Mouse (Mus musculus) limb, embryonic 12.5 days (tissue): Measurements from ENCODE around the gene Memo1. TPM values are rescaled to one million over a fixed set of nuclear protein-coding genes. Genes with fewer than 3 reads are reported as not detected.
A peak's percentile ranks its signal among the peaks of the same experiment; 100 is the strongest.

ENCODE experiments used
- ATAC-seq: fragments of 200-750 bp; cut with Nextera tagmentation; 2 replicates; pipeline ENCODE4 v1.8.0; 2017; ENCODE audit warnings: low read depth, moderate TSS enrichment; ENCODE audit not compliant: insufficient number of reproducible peaks, insufficient read depth, low FRiP score, low TSS enrichment
- H3K27ac ChIP-seq: fragments of 300-500 bp; sonication (generic); 2 replicates; pipeline ENCODE4 v1.5.1; 2016; ENCODE audit warnings: mild to moderate bottlenecking, moderate library complexity
- H3K27me3 ChIP-seq: fragments of 300-500 bp; sonication (generic); 2 replicates; pipeline ENCODE4 v1.6.1; 2016; ENCODE audit warnings: mild to moderate bottlenecking, moderate library complexity
- H3K36me3 ChIP-seq: fragments of 300-500 bp; sonication (generic); 2 replicates; pipeline ENCODE4 v1.6.1; 2016; ENCODE audit warnings: mild to moderate bottlenecking, moderate library complexity
- H3K4me1 ChIP-seq: fragments of 300-500 bp; sonication (generic); replicated peaks from 2 replicates; pipeline ENCODE4 v1.6.1; 2016
- H3K4me2 ChIP-seq: fragments of 300-500 bp; sonication (generic); 2 replicates; pipeline ENCODE4 v1.6.1; 2016; ENCODE audit warnings: mild to moderate bottlenecking, moderate library complexity
- H3K4me3 ChIP-seq: fragments of 300-500 bp; sonication (generic); replicated peaks from 2 replicates; pipeline ENCODE4 v1.5.1; 2016; ENCODE audit warnings: mild to moderate bottlenecking
- H3K9ac ChIP-seq: fragments of 300-500 bp; sonication (generic); replicated peaks from 2 replicates; pipeline ENCODE4 v1.6.1; 2016; ENCODE audit warnings: mild to moderate bottlenecking, moderate library complexity
- H3K9me3 ChIP-seq: fragments of 300-500 bp; sonication (generic); 2 replicates; pipeline ENCODE4 v1.6.1; 2016; ENCODE audit warnings: mild to moderate bottlenecking, moderate library complexity
- WGBS: fragments of 180-500 bp; shearing (Covaris S2); methylation state at CpG from one replicate; pipeline ENCODE4 v1.1.7; 2016; 5-methylcytosine and 5-hydroxymethylcytosine counted together
- polyA plus RNA-seq: library from polyadenylated mRNA; unstranded; fragments of >200 nt; fragmentation: Nextera tagmentation; extraction: Ambion mirVana; gene quantifications from 2 replicates; pipeline ENCODE4 v1.2.1, GENCODE M21; 2016

Memo1 gene
- polyA plus RNA-seq, 1 experiment from 2014 or later = 80.1 TPM

GRCm38 (mm10) chr17:74272683-74273205 lies 22.6 kb downstream of the Memo1 start:
- Histone ChIP-seq H3K4me2 (no peak overlapping the region), H3K9me3 (no peaks in the 10 kb centered on the region), H3K36me3 (no peaks in the 10 kb centered on the region), H3K27ac (0 out of 2 replicates have a peak overlapping the region, but pooled peaks have one; percentile 8), H3K4me1 (peaks cover 11% of the 10 kb centered on the region), H3K4me3 (no peak overlapping the region), H3K27me3 (no peaks in the 10 kb centered on the region), H3K9ac (no peak overlapping the region)
- 74% methylated on average over 16 of the region's 16 CpGs for WGBS
- peak; percentile 66; the same call in 1 of the 2 replicates for ATAC-seq

- no peaks in the 10 kb centered on the region for H3K36me3 ChIP-seq
- no peaks in the 10 kb centered on the region for H3K9me3 ChIP-seq
- no peaks in the 10 kb centered on the region for H3K27me3 ChIP-seq
- no peak overlapping the region for H3K27ac ChIP-seq
- WGBS = 89% methylated on average over 3 of the region's 3 CpGs
- no peak overlapping the region for H3K9ac ChIP-seq
- no peak overlapping the region for H3K4me2 ChIP-seq
- ATAC-seq = no peak
- H3K4me1 ChIP-seq = peaks cover 11% of the 10 kb centered on the region
- H3K4me3 ChIP-seq = no peak overlapping the region
Observed at GRCm38 (mm10) chr17:74271541-74272268, 23.6 kb downstream of the Memo1 start.

GRCm38 (mm10) chr17:74270205-74270604 lies 25.1 kb downstream of the Memo1 start:
- Histone ChIP-seq H3K9me3 (no peaks in the 10 kb centered on the region), H3K27ac (no peak overlapping the region), H3K27me3 (no peaks in the 10 kb centered on the region), H3K36me3 (no peaks in the 10 kb centered on the region), H3K4me2 (no peak overlapping the region), H3K4me1 (peaks cover 18% of the 10 kb centered on the region), H3K9ac (no peak overlapping the region), H3K4me3 (no peak overlapping the region)
- 90% methylated on average over 2 of the region's 2 CpGs for WGBS
- no peak for ATAC-seq

GRCm38 (mm10) chr17:74267415-74268180 lies 27.7 kb downstream of the Memo1 start:
- Histone ChIP-seq H3K4me1 (peaks cover 33% of the 10 kb centered on the region), H3K27me3 (no peaks in the 10 kb centered on the region), H3K4me3 (no peak overlapping the region), H3K36me3 (no peaks in the 10 kb centered on the region), H3K9me3 (no peaks in the 10 kb centered on the region), H3K27ac (no peak overlapping the region), H3K4me2 (no peak overlapping the region), H3K9ac (no peak overlapping the region)
- WGBS = 89% methylated on average over 11 of the region's 11 CpGs
- ATAC-seq = no peak

GRCm38 (mm10) chr17:74265636-74266035 lies 29.7 kb downstream of the Memo1 start:
- 37% methylated on average over 1 of the region's 1 CpGs for WGBS
- Histone ChIP-seq H3K4me1 (peaks cover 35% of the 10 kb centered on the region), H3K9ac (no peak overlapping the region), H3K36me3 (no peaks in the 10 kb centered on the region), H3K9me3 (no peaks in the 10 kb centered on the region), H3K4me2 (no peak overlapping the region), H3K4me3 (no peak overlapping the region), H3K27me3 (no peaks in the 10 kb centered on the region), H3K27ac (peak overlapping the region; percentile 66)
- no peak for ATAC-seq

GRCm38 (mm10) chr17:74265156-74265505 lies 30.2 kb downstream of the Memo1 start:
- peak overlapping the region; percentile 10; the same call in 1 of the 2 replicates for H3K4me2 ChIP-seq
- no peak overlapping the region for H3K4me3 ChIP-seq
- peak overlapping the region; percentile 66 for H3K27ac ChIP-seq
- peak; percentile 42; the same call in 1 of the 2 replicates for ATAC-seq
- 22% methylated on average over 5 of the region's 5 CpGs for WGBS
- no peaks in the 10 kb centered on the region for H3K27me3 ChIP-seq
- no peaks in the 10 kb centered on the region for H3K9me3 ChIP-seq
- no peak overlapping the region for H3K9ac ChIP-seq
- peaks cover 35% of the 10 kb centered on the region for H3K4me1 ChIP-seq
- no peaks in the 10 kb centered on the region for H3K36me3 ChIP-seq

GRCm38 (mm10) chr17:74264333-74265155 lies 30.8 kb downstream of the Memo1 start:
- no peaks in the 10 kb centered on the region for H3K9me3 ChIP-seq
- ATAC-seq = no peak; the same call in 1 of the 2 replicates
- H3K27ac ChIP-seq = peak overlapping the region; percentile 66
- no peak overlapping the region for H3K4me3 ChIP-seq
- H3K9ac ChIP-seq = no peak overlapping the region
- peaks cover 35% of the 10 kb centered on the region for H3K4me1 ChIP-seq
- no peaks in the 10 kb centered on the region for H3K27me3 ChIP-seq
- H3K4me2 ChIP-seq = peak overlapping the region; percentile 10; the same call in 1 of the 2 replicates
- H3K36me3 ChIP-seq = 0 out of 2 replicates have a peak, but pooled peaks cover under 1% of the 10 kb centered on the region
- 28% methylated on average over 3 of the region's 3 CpGs for WGBS

GRCm38 (mm10) chr17:74262415-74262814 lies 32.9 kb downstream of the Memo1 start:
- H3K4me2 ChIP-seq = no peak overlapping the region
- WGBS = 90% methylated on average over 3 of the region's 3 CpGs
- H3K27me3 ChIP-seq = no peaks in the 10 kb centered on the region
- no peak for ATAC-seq
- no peak overlapping the region for H3K27ac ChIP-seq
- no peak overlapping the region for H3K9ac ChIP-seq
- H3K36me3 ChIP-seq = peaks cover 7% of the 10 kb centered on the region; the same call in 1 of the 2 replicates
- H3K9me3 ChIP-seq = no peaks in the 10 kb centered on the region
- H3K4me1 ChIP-seq = peaks cover 35% of the 10 kb centered on the region
- H3K4me3 ChIP-seq = no peak overlapping the region

GRCm38 (mm10) chr17:74245284-74245683 lies 50.0 kb downstream of the Memo1 start:
- no peaks in the 10 kb centered on the region for H3K27me3 ChIP-seq
- ATAC-seq = no peak
- H3K4me3 ChIP-seq = no peak overlapping the region
- 0 out of 2 replicates have a peak, but pooled peaks cover 3% of the 10 kb centered on the region for H3K4me1 ChIP-seq
- 71% methylated on average over 1 of the region's 1 CpGs for WGBS
- no peak overlapping the region for H3K27ac ChIP-seq
- no peak overlapping the region for H3K9ac ChIP-seq
- H3K9me3 ChIP-seq = no peaks in the 10 kb centered on the region
- H3K36me3 ChIP-seq = peaks cover 20% of the 10 kb centered on the region
- no peak overlapping the region for H3K4me2 ChIP-seq

- no peak overlapping the region for H3K4me3 ChIP-seq
- 78% methylated on average over 3 of the region's 3 CpGs for WGBS
- no peak overlapping the region for H3K4me2 ChIP-seq
- 0 out of 2 replicates have a peak, but pooled peaks cover 3% of the 10 kb centered on the region for H3K4me1 ChIP-seq
- ATAC-seq = no peak
- no peaks in the 10 kb centered on the region for H3K27me3 ChIP-seq
- peaks cover 23% of the 10 kb centered on the region for H3K36me3 ChIP-seq
- H3K9me3 ChIP-seq = no peaks in the 10 kb centered on the region; the same call in 1 of the 2 replicates
- no peak overlapping the region for H3K27ac ChIP-seq
- no peak overlapping the region for H3K9ac ChIP-seq
Observed at GRCm38 (mm10) chr17:74242788-74243187, 52.5 kb downstream of the Memo1 start.
